Mouse (Mus musculus) cortical plate, adult 2 months (tissue): ENCODE results near the gene Itpk1.

Experiments
- CTCF ChIP-seq: fragments of 200-500 bp; IDR thresholded peaks from 2 replicates; pipeline ENCODE4 v1.5.1; 2011; ENCODE audit warnings: mild to moderate bottlenecking, control low read depth, low read length; ENCODE audit not compliant: insufficient read depth; ENCODE audit errors: extremely low read depth
- POLR2A ChIP-seq: fragments of 200-500 bp; IDR thresholded peaks from 2 replicates; pipeline ENCODE4 v1.6.1; 2011; ENCODE audit warnings: mild to moderate bottlenecking, low read length, control low read depth; ENCODE audit not compliant: insufficient read depth; ENCODE audit errors: extremely low read depth

DNA sequence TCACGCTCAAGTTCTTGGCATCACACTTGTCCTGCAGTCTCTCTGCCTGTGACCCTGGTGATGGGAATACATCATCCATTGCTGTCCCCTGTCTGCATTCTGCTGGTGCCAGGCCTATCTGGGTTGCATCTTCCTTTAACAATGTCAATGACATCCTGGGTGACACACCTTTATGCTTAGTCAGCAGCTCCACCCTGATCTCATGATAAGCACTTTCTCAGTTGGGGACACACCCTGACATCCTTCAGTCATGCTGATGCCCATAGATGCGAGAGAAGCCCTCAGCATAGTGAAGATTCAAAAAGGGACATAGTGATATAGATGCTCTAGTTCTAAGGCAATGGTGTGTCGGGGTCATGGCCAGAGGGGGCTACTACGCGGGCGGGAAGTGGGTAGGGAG, 20.4 kb upstream of the Itpk1 start:
- TF ChIP-seq POLR2A (no peak), CTCF (no peak)
